Mouse (Mus musculus) kidney, embryonic 14.5 days (tissue): ENCODE results near the gene Plekhm3. TPM values are rescaled to one million over a fixed set of nuclear protein-coding genes. Genes with fewer than 3 reads are reported as not detected.

Experiments
- ATAC-seq: fragments of 200-750 bp; cut with Nextera tagmentation; 2 replicates; pipeline ENCODE4 v1.8.0; 2017; ENCODE audit warnings: moderate number of reproducible peaks, mild to moderate bottlenecking, moderate TSS enrichment, moderate library complexity; ENCODE audit not compliant: low FRiP score, low TSS enrichment
- H3K27ac ChIP-seq: fragments of 300-500 bp; sonication (generic); 2 replicates; pipeline ENCODE4 v1.5.1; 2014; ENCODE audit warnings: low read depth, mild to moderate bottlenecking, low read length, moderate library complexity, mixed read lengths
- H3K27me3 ChIP-seq: fragments of 300-500 bp; sonication (generic); 2 replicates; pipeline ENCODE4 v1.6.1; 2014; ENCODE audit warnings: mild to moderate bottlenecking, low read length; ENCODE audit not compliant: control insufficient read depth, insufficient read depth
- H3K36me3 ChIP-seq: fragments of 300-500 bp; sonication (generic); 2 replicates; pipeline ENCODE4 v1.6.1; 2014; ENCODE audit warnings: low read length, mixed read lengths; ENCODE audit not compliant: control insufficient read depth, insufficient read depth
- H3K4me1 ChIP-seq: fragments of 300-500 bp; sonication (generic); 2 replicates; pipeline ENCODE4 v1.6.1; 2014; ENCODE audit warnings: low read length, mixed read lengths; ENCODE audit not compliant: control insufficient read depth, insufficient read depth
- H3K4me2 ChIP-seq: fragments of 300-500 bp; sonication (generic); replicated peaks from 2 replicates; pipeline ENCODE4 v1.6.1; 2014; ENCODE audit warnings: low read depth, mild to moderate bottlenecking, low read length
- H3K4me3 ChIP-seq: fragments of 300-500 bp; sonication (generic); 2 replicates; pipeline ENCODE4 v1.5.1; 2014; ENCODE audit warnings: mild to moderate bottlenecking, low read length
- H3K9ac ChIP-seq: fragments of 300-500 bp; sonication (generic); 2 replicates; pipeline ENCODE4 v1.6.1; 2014; ENCODE audit warnings: low read depth, mild to moderate bottlenecking, low read length, moderate library complexity
- H3K9me3 ChIP-seq: fragments of 300-500 bp; sonication (generic); 2 replicates; pipeline ENCODE4 v1.6.1; 2016; ENCODE audit warnings: low read length; ENCODE audit not compliant: control insufficient read depth
- WGBS: fragments of 180-500 bp; shearing (Covaris S2); extraction: QIAGEN DNeasy Blood & Tissue Kit; methylation state at CpG from one replicate; pipeline ENCODE4 v1.1.7; 2014; 5-methylcytosine and 5-hydroxymethylcytosine counted together
- polyA plus RNA-seq: library from polyadenylated mRNA; unstranded; fragments of >200 nt; fragmentation: Nextera tagmentation; extraction: Ambion mirVana; gene quantifications from 2 replicates; pipeline ENCODE4 v1.2.1, GENCODE M21; 2014

Plekhm3 gene
- polyA plus RNA-seq: 5.9 and 7.0 TPM in 2 replicates

- peak; percentile 96 for ATAC-seq
- no peaks in the 10 kb centered on the region for H3K36me3 ChIP-seq
- no peaks in the 10 kb centered on the region for H3K4me1 ChIP-seq
- under 1% methylated on average over 43 of the region's 43 CpGs for WGBS
- peak within 1 kb of the TSS; percentile 88 for H3K4me3 ChIP-seq
- H3K4me2 ChIP-seq: peak within 1 kb of the TSS; percentile 60
- no peaks in the 10 kb centered on the region for H3K27me3 ChIP-seq
- H3K9me3 ChIP-seq: no peaks in the 10 kb centered on the region
- peak within 1 kb of the TSS; percentile 55; the same call in 1 of the 2 replicates for H3K27ac ChIP-seq
- peak within 1 kb of the TSS; percentile 82 for H3K9ac ChIP-seq
Measured at GRCm38 (mm10) chr1:64956479-64956961, at the start of gene Plekhm3. Gene Plekhm3, minus strand, starts transcription at chr1:64956824.

- no peak overlapping the region for H3K9ac ChIP-seq
- H3K4me3 ChIP-seq: no peak overlapping the region
- no peaks in the 10 kb centered on the region for H3K27me3 ChIP-seq
- H3K36me3 ChIP-seq: no peaks in the 10 kb centered on the region
- no peaks in the 10 kb centered on the region for H3K4me1 ChIP-seq
- no peaks in the 10 kb centered on the region for H3K9me3 ChIP-seq
- no peak overlapping the region for H3K27ac ChIP-seq
- 64% methylated on average over 6 of the region's 6 CpGs for WGBS
- no peak overlapping the region for H3K4me2 ChIP-seq
- ATAC-seq: no peak
Measured at GRCm38 (mm10) chr1:65005575-65005974, 49.0 kb upstream of the Plekhm3 start.

- no peaks in the 10 kb centered on the region for H3K36me3 ChIP-seq
Measured at GRCm38 (mm10) chr1:65004526-65004925, 47.9 kb upstream of the Plekhm3 start.

GRCm38 (mm10) chr1:64993206-64993605 is 36.6 kb upstream of the Plekhm3 start:
- Histone ChIP-seq H3K36me3 (no peaks in the 10 kb centered on the region), H3K4me3 (no peak overlapping the region), H3K4me1 (no peaks in the 10 kb centered on the region), H3K27ac (no peak overlapping the region), H3K27me3 (no peaks in the 10 kb centered on the region), H3K4me2 (no peak overlapping the region), H3K9me3 (no peaks in the 10 kb centered on the region), H3K9ac (no peak overlapping the region)
- 83% methylated on average over 4 of the region's 4 CpGs for WGBS
- no peak for ATAC-seq

More at GRCm38 (mm10) chr1:65004526-65004925, 47.9 kb upstream of the Plekhm3 start:
- no peak for ATAC-seq
- H3K4me1 ChIP-seq: no peaks in the 10 kb centered on the region
- H3K27ac ChIP-seq: no peak overlapping the region
- no peak overlapping the region for H3K4me2 ChIP-seq
- H3K9ac ChIP-seq: no peak overlapping the region
- no peaks in the 10 kb centered on the region for H3K9me3 ChIP-seq
- no peak overlapping the region for H3K4me3 ChIP-seq
- 80% methylated on average over 4 of the region's 4 CpGs for WGBS
- no peaks in the 10 kb centered on the region for H3K27me3 ChIP-seq

GRCm38 (mm10) chr1:64988176-64988575 is 31.6 kb upstream of the Plekhm3 start:
- H3K27me3 ChIP-seq: no peaks in the 10 kb centered on the region
- H3K27ac ChIP-seq: no peak overlapping the region
- H3K36me3 ChIP-seq: no peaks in the 10 kb centered on the region
- ATAC-seq: no peak
- no peaks in the 10 kb centered on the region for H3K4me1 ChIP-seq
- H3K9me3 ChIP-seq: no peaks in the 10 kb centered on the region
- no peak overlapping the region for H3K4me3 ChIP-seq
- H3K9ac ChIP-seq: no peak overlapping the region
- no peak overlapping the region for H3K4me2 ChIP-seq

- no peak overlapping the region for H3K27ac ChIP-seq
- H3K4me1 ChIP-seq: no peaks in the 10 kb centered on the region
- H3K9me3 ChIP-seq: no peaks in the 10 kb centered on the region
- H3K27me3 ChIP-seq: no peaks in the 10 kb centered on the region
- H3K4me3 ChIP-seq: no peak overlapping the region
- H3K9ac ChIP-seq: no peak overlapping the region
- ATAC-seq: no peak
- H3K4me2 ChIP-seq: no peak overlapping the region
- no peaks in the 10 kb centered on the region for H3K36me3 ChIP-seq
- 52% methylated on average over 7 of the region's 7 CpGs for WGBS
Measured at GRCm38 (mm10) chr1:64986120-64986519, 29.5 kb upstream of the Plekhm3 start.

GRCm38 (mm10) chr1:64983247-64983646 is 26.6 kb upstream of the Plekhm3 start:
- Histone ChIP-seq H3K27me3 (no peaks in the 10 kb centered on the region), H3K4me1 (0 out of 2 replicates have a peak, but pooled peaks cover 2% of the 10 kb centered on the region), H3K9me3 (no peaks in the 10 kb centered on the region), H3K9ac (no peak overlapping the region), H3K4me3 (no peak overlapping the region), H3K4me2 (no peak overlapping the region), H3K27ac (no peak overlapping the region), H3K36me3 (no peaks in the 10 kb centered on the region)
- no peak for ATAC-seq
- WGBS: 82% methylated on average over 3 of the region's 3 CpGs

- peak; percentile 76 for ATAC-seq
- no peaks in the 10 kb centered on the region for H3K27me3 ChIP-seq
- no peak overlapping the region for H3K4me3 ChIP-seq
- no peak overlapping the region for H3K9ac ChIP-seq
- no peak overlapping the region for H3K4me2 ChIP-seq
- H3K9me3 ChIP-seq: no peaks in the 10 kb centered on the region
- no peaks in the 10 kb centered on the region for H3K36me3 ChIP-seq
- 0 out of 2 replicates have a peak, but pooled peaks cover 3% of the 10 kb centered on the region for H3K4me1 ChIP-seq
- no peak overlapping the region for H3K27ac ChIP-seq
- 66% methylated on average over 7 of the region's 7 CpGs for WGBS
Measured at GRCm38 (mm10) chr1:64978321-64978799, 21.7 kb upstream of the Plekhm3 start.

GRCm38 (mm10) chr1:64975346-64975745 is 18.7 kb upstream of the Plekhm3 start:
- Histone ChIP-seq H3K4me3 (no peak overlapping the region), H3K4me2 (no peak overlapping the region), H3K27me3 (no peaks in the 10 kb centered on the region), H3K9me3 (no peaks in the 10 kb centered on the region), H3K9ac (no peak overlapping the region), H3K36me3 (no peaks in the 10 kb centered on the region), H3K27ac (no peak overlapping the region), H3K4me1 (0 out of 2 replicates have a peak, but pooled peaks cover 3% of the 10 kb centered on the region)
- ATAC-seq: no peak
- 29% methylated on average over 7 of the region's 7 CpGs for whole genome bisulfite sequencing
